Mouse (Mus musculus): ENCODE measurements around the gene Ccr8. TPM values are rescaled to one million over a fixed set of nuclear protein-coding genes. Genes with fewer than 3 reads are reported as not detected.

Ccr8 gene
- polyA plus RNA-seq, 1 experiment from 2014 or later = 1.4 TPM

DNA sequence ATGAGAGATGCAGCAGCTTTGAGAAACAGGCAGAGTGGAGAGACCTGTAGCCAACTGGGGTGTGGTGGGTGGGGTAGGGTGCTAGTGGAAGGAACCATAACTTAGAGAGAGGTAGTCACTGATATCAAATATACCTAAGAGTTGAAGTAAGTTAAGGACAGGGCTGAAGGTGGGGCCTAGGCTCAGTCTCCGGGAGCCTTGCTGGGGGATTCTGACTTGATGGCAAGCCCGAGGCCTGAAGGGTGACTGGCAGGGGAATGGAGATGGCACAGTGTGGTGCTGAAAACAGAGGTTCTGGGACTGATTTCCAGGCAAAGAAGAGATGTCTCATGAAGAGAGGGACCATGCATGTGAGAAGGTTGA is 22.9 kb downstream of the Ccr8 start:
- Histone ChIP-seq H3K27ac (peak overlapping the region; percentile 75; the same call in 1 of the 2 replicates), H3K4me2 (no peak overlapping the region), H3K9ac (no peak overlapping the region), H3K36me3 (peaks cover 22% of the 10 kb centered on the region; the same call in 1 of the 2 replicates), H3K4me1 (peaks cover 9% of the 10 kb centered on the region), H3K4me3 (replicated peaks) (no peak overlapping the region), H3K27me3 (replicated peaks) (no peaks in the 10 kb centered on the region), H3K9me3 (no peaks in the 10 kb centered on the region)
- ATAC-seq (ENCODE audit: insufficient read depth, low FRiP score, low read depth) = no peak
- WGBS = 87% methylated on average over 2 of the region's 2 CpGs

DNA sequence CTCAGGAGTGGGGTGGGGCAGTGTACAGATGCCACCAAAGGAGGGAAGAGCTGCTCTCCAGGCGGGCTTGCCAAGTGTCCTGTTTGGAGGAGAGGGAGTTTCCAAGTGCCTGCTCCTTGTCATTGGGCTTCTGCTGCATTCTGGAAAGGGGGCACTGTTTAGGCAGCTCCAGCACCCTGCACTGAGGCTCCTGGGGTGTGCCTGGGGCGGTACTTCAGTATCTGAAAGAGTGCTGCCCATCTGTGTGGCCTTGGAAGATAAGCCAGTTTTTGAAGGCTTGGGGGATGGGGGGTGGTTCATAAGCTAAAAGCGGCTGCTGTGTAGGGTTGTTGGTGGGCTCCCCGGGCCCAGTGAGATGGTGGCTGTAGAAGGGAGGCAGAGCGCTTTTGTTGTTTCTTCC is 23.7 kb downstream of the Ccr8 start:
- Histone ChIP-seq H3K4me1 (peaks cover 9% of the 10 kb centered on the region), H3K4me3 (replicated peaks) (no peak overlapping the region), H3K4me2 (peak overlapping the region; percentile 19; the same call in 1 of the 2 replicates), H3K27ac (peak overlapping the region; percentile 75), H3K36me3 (peaks cover 28% of the 10 kb centered on the region; the same call in 1 of the 2 replicates), H3K9me3 (no peaks in the 10 kb centered on the region), H3K9ac (no peak overlapping the region), H3K27me3 (replicated peaks) (no peaks in the 10 kb centered on the region)
- peak; percentile 81 for ATAC-seq (ENCODE audit: insufficient read depth, low FRiP score, low read depth)
- 69% methylated on average over 5 of the region's 5 CpGs for WGBS

DNA sequence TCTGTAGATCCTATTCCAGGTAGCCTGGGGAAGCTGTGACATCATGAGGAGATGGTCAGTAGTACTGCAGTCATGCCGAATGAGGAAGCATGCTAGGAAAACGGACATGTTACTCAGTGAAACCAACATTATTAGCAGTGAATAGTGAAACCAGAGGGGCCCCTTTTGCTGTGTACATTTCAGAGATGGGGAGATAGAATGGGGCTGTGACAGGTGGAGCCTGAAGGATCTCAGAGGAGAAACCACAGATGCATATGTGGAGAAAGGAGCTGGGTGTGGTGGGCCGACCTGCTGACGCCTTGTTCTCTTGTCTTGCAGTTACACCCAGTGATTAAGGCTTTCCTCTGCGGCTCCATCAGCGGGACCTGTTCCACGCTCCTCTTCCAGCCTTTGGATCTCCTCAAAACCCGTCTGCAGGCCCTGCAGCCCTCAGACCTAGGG is 24.3 kb downstream of the Ccr8 start:
- WGBS = 73% methylated on average over 8 of the region's 8 CpGs
- Histone ChIP-seq H3K4me1 (peaks cover 6% of the 10 kb centered on the region), H3K27me3 (replicated peaks) (no peaks in the 10 kb centered on the region), H3K4me2 (peak overlapping the region; percentile 19; the same call in 1 of the 2 replicates), H3K4me3 (replicated peaks) (no peak overlapping the region), H3K9ac (no peak overlapping the region), H3K9me3 (no peaks in the 10 kb centered on the region), H3K36me3 (peaks cover 33% of the 10 kb centered on the region; the same call in 1 of the 2 replicates), H3K27ac (peak overlapping the region; percentile 75)
- ATAC-seq (ENCODE audit: insufficient read depth, low FRiP score, low read depth) = peak; percentile 68; the same call in 1 of the 2 replicates

DNA sequence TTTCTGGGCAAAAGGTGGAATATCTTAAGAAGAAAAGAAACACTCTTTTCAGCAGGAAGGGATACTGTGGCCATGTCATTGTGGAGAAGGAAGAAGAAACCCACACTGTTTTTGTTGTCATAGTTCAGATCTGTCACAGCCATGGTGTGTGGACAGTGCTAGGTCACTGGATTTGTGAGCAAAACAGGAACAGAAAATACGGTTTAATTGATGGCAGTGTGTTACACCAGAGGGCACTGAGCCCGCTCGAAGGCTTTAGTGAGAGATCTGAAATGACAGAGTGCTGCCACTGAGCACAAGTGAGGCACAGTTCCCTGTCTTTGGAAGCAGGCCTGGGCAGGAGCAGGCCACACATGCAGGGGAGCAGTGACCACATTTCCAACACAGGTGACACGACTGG is 26.3 kb downstream of the Ccr8 start:
- Histone ChIP-seq H3K4me1 (peaks cover 3% of the 10 kb centered on the region), H3K4me2 (no peak overlapping the region), H3K9ac (no peak overlapping the region), H3K27me3 (replicated peaks) (no peaks in the 10 kb centered on the region), H3K9me3 (no peaks in the 10 kb centered on the region), H3K27ac (0 out of 2 replicates have a peak overlapping the region, but pooled peaks have one; percentile 21), H3K36me3 (peaks cover 43% of the 10 kb centered on the region), H3K4me3 (replicated peaks) (no peak overlapping the region)
- 84% methylated on average over 4 of the region's 4 CpGs for WGBS
- no peak for ATAC-seq (ENCODE audit: insufficient read depth, low FRiP score, low read depth)

DNA sequence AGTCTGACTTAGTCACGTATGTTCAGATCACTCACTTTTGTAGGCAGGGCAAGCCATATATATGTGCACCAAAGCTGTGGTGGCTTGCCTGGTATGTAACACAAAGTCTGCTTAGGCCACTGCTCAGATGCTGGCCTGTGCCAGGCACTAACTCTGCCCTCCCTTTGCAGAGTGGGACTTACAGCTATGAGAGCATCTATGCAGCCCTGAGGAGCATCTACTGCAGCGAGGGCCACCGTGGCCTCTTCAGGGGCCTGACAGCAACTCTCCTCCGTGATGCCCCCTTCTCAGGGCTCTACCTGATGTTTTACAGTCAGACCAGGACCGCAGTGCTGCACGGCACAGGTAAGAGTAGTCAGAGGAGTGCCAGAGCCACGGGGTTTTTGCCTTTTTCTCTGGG is 28.6 kb downstream of the Ccr8 start:
- no peaks in the 10 kb centered on the region for H3K27me3 ChIP-seq (replicated peaks)
- no peak overlapping the region for H3K27ac ChIP-seq
- H3K4me3 ChIP-seq (replicated peaks) = no peak overlapping the region
- H3K4me2 ChIP-seq = no peak overlapping the region
- no peak for ATAC-seq (ENCODE audit: insufficient read depth, low FRiP score, low read depth)
- no peaks in the 10 kb centered on the region for H3K9me3 ChIP-seq
- H3K4me1 ChIP-seq = peaks cover 2% of the 10 kb centered on the region
- peaks cover 45% of the 10 kb centered on the region for H3K36me3 ChIP-seq
- no peak overlapping the region for H3K9ac ChIP-seq
- 93% methylated on average over 7 of the region's 7 CpGs for WGBS

DNA sequence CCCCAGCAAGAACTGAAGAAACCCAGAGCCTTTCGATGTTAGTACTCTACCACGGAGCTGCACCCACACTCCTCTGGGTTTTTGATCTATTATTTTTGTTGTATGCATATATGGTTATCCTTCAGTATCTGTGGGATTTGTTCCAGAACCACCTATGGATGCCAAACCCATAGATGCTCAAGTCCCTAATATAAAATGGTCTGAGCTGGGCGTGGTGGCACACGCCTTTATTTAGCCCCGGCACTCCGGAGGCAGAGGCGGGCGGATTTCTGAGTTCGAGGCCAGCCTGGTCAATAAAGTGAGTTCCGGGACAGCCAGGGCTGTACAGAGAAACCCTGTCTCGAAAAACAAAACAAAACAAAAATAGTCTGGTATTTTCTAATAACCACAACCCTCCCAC is 35.0 kb downstream of the Ccr8 start:
- WGBS = 52% methylated on average over 11 of the region's 11 CpGs
- peaks cover 35% of the 10 kb centered on the region for H3K36me3 ChIP-seq

DNA sequence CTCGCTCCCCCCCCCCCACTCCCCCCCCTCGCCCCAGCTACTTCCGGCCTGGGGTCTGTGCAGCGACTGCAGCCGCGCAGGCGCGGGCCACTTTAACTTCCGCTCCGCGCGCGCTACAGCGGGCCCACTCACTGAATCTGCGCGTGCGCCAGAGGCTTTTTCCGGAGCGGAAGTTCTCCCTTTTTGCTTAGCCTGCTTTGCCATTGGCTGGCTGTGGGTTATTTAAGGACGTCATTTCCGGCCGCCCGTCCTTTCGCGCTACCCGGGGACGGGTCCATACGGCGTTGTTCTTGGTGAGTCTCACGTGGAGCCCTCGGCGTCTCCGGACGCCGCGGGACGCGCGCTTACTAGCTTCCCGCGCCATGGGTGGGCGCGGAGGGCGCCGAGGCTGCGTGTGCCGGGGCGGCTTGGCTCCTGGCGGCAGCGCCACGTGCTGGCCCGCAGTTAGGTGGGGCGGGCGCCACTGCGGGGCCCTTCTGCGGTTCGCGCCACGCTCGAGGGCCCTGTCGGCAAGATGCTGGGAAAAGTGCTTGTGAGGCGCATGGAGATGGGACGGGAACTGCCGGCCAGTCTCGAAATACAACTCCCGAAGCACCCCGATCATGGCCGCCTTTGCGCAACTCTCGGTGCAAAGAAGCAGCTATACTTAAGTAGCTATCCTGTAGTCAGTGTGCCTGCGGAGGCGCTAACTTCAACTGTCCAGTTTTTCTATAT is 35.8 kb downstream of the Ccr8 start, which contains the start of gene Rpsa:
Gene Rpsa (plus strand): TSS at position 152 of the 714 bp plus-strand sequence.
- H3K27me3 ChIP-seq (replicated peaks) = no peaks in the 10 kb centered on the region
- peak within 1 kb of the TSS; percentile 93 for H3K27ac ChIP-seq
- H3K9me3 ChIP-seq = no peaks in the 10 kb centered on the region
- under 1% methylated on average over 65 of the region's 72 CpGs for WGBS
- peak within 1 kb of the TSS; percentile 100 for H3K9ac ChIP-seq
- H3K36me3 ChIP-seq = peaks cover 38% of the 10 kb centered on the region
- peaks cover 10% of the 10 kb centered on the region for H3K4me1 ChIP-seq
- H3K4me2 ChIP-seq = peak within 1 kb of the TSS; percentile 75
- peak; percentile 98 for ATAC-seq (ENCODE audit: insufficient read depth, low FRiP score, low read depth)
- peak within 1 kb of the TSS; percentile 99 for H3K4me3 ChIP-seq (replicated peaks)

More for the DNA sequence above, 35.0 kb downstream of the Ccr8 start:
- peaks cover 10% of the 10 kb centered on the region for H3K4me1 ChIP-seq
- no peaks in the 10 kb centered on the region for H3K9me3 ChIP-seq
- H3K27ac ChIP-seq = peak overlapping the region; percentile 85; the same call in 1 of the 2 replicates
- H3K4me3 ChIP-seq (replicated peaks) = peak overlapping the region; percentile 40
- peak overlapping the region; percentile 53 for H3K4me2 ChIP-seq
- H3K27me3 ChIP-seq (replicated peaks) = no peaks in the 10 kb centered on the region
- peak; percentile 2; the same call in 1 of the 2 replicates for ATAC-seq (ENCODE audit: insufficient read depth, low FRiP score, low read depth)
- no peak overlapping the region for H3K9ac ChIP-seq

DNA sequence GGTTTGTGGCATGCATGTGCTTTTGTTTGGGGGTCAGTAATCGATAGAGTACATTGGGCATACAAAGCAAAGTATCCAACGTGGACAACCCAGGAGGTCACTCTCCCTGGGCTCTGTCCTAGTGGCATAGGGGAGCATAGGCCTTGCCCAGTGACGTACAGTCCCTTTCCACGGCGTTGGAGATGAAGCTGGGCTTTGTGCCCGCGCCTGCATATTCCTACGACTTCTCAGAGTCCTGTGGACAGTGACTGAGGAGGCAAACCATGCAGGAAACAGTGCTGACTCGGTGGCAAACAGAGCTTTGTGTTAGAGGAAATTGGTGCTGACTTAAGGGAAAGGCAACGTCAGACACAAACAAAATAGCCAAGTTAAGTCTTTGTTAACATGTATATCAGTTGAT is 37.4 kb downstream of the Ccr8 start:
- H3K4me3 ChIP-seq (replicated peaks) = peak overlapping the region; percentile 99
- WGBS = 59% methylated on average over 10 of the region's 10 CpGs
- peak overlapping the region; percentile 75 for H3K4me2 ChIP-seq
- no peaks in the 10 kb centered on the region for H3K9me3 ChIP-seq
- no peaks in the 10 kb centered on the region for H3K27me3 ChIP-seq (replicated peaks)
- H3K36me3 ChIP-seq = peaks cover 32% of the 10 kb centered on the region
- peaks cover 10% of the 10 kb centered on the region for H3K4me1 ChIP-seq
- 0 out of 2 replicates have a peak overlapping the region, but pooled peaks have one; percentile 4 for H3K9ac ChIP-seq
- ATAC-seq (ENCODE audit: insufficient read depth, low FRiP score, low read depth) = no peak
- H3K27ac ChIP-seq = 0 out of 2 replicates have a peak overlapping the region, but pooled peaks have one; percentile 93

DNA sequence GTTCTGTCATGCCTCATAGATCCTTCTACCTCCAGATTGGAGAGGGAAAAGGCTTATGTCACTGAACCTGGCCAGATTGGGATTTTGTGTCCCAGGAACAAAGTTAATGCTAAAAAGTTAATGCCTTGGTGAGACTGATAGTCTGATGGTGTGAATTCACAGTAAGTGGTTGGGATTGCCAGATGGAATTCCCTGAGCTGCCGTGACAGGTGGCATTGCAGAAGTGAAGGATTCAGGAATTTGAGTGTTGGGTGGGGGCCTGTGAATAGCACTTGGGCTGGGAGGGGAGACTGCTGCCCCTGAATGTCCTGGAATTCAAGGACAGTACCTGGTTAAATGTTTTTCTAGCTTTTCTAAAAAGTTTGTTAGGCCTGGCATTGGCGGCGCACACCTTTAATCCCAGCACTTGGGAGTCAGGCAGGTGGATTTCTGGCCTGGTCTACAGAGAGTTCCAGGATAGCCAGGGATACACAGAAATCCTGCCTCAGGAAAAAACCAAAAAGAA is 39.9 kb downstream of the Ccr8 start:
- peaks cover 10% of the 10 kb centered on the region for H3K4me1 ChIP-seq
- no peaks in the 10 kb centered on the region for H3K9me3 ChIP-seq
- H3K4me2 ChIP-seq = no peak overlapping the region
- H3K36me3 ChIP-seq = peaks cover 32% of the 10 kb centered on the region
- H3K27ac ChIP-seq = no peak overlapping the region
- WGBS = 87% methylated on average over 3 of the region's 3 CpGs
- H3K9ac ChIP-seq = no peak overlapping the region
- H3K4me3 ChIP-seq (replicated peaks) = no peak overlapping the region
- no peaks in the 10 kb centered on the region for H3K27me3 ChIP-seq (replicated peaks)
- ATAC-seq (ENCODE audit: insufficient read depth, low FRiP score, low read depth) = no peak

DNA sequence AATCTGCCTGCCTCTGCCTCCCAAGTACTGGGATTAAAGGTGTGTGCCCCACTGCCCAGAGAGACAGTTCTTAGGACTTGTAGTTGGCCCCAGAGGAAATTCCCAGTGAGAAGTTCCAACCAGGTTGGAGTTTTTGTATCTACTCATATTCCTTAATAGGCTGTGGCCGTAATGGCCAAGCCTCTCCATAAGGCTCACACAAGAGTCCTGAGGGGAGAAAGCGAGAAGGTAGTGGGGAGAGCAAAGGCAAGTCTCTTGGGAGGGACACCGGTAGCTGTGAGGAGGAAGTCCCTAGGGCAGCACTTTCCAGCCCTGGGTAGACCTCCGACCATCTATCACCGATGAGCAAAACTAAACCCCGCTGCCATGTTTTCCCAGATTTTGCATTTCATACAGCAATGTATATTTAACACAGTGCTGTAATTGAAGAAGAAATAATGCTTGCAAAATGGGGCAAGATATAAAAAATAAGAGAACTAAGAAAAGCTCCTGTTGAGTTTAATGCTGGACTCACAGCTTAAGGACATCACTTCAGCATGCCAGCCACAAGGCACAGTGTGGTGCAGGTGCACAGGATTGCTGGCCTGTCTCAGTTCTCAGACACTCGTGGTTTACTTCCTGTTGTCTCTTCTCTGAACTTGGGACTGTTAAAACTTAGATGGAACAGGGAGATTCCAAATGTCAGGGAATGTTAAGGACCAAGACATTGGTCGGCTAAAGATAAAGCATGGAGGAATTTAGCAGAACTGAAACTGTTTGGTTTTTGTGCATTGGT is 41.3 kb downstream of the Ccr8 start:
- Histone ChIP-seq H3K27me3 (replicated peaks) (no peaks in the 10 kb centered on the region), H3K36me3 (peaks cover 32% of the 10 kb centered on the region), H3K9me3 (no peaks in the 10 kb centered on the region), H3K4me3 (replicated peaks) (no peak overlapping the region), H3K9ac (no peak overlapping the region), H3K4me1 (peaks cover 10% of the 10 kb centered on the region), H3K27ac (no peak overlapping the region; the same call in 1 of the 2 replicates), H3K4me2 (no peak overlapping the region)
- WGBS = 35% methylated on average over 8 of the region's 8 CpGs
- no peak for ATAC-seq (ENCODE audit: insufficient read depth, low FRiP score, low read depth)

DNA sequence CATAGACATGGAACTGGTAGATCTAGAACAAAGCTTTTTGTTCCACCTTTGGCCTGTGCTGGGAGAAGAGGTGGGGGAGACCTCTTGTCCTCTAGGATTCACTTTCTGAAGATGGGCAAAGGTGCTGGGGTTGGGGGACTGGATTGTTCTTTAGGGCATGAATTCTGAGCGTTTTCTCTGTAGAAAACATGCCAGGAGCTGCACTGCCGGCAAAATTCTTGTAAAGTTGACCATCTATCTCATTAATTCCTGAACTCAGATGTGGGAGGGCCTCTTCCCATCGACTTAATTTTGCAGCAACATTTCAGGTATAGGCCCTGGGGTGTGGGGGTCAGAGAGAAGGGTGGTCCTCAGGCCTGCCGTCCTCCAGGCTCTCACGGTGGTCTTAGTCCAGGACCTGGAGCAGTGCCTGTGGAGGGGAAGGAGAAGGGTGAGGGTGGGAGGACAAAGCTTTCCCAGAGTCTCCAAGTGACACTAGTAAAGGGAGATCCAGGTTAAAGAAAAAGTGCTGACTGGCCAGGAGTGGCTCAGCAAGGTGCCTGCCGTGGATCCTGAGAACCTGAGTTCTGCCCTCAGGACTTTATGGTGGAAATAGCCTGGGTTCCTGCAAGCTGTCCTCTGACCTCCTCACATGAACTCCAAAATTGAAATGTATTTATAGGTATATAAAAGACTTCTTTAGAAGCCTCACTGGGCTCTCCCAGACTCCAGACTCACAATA is 42.0 kb downstream of the Ccr8 start:
- Histone ChIP-seq H3K9me3 (no peaks in the 10 kb centered on the region), H3K27ac (no peak overlapping the region), H3K36me3 (peaks cover 32% of the 10 kb centered on the region), H3K4me2 (no peak overlapping the region), H3K9ac (no peak overlapping the region), H3K27me3 (replicated peaks) (no peaks in the 10 kb centered on the region), H3K4me3 (replicated peaks) (no peak overlapping the region), H3K4me1 (peaks cover 5% of the 10 kb centered on the region)
- 41% methylated on average over 6 of the region's 6 CpGs for WGBS
- ATAC-seq (ENCODE audit: insufficient read depth, low FRiP score, low read depth) = no peak

Data from stomach, embryonic 15.5 days (tissue).